Mouse (Mus musculus) erythroblast, embryonic 14.5 days (primary cell): ENCODE data around the gene Sft2d2. TPM values are rescaled to one million over a fixed set of nuclear protein-coding genes. Genes with fewer than 3 reads are reported as not detected.

ENCODE experiments used
- H3K27me3 ChIP-seq: 2 replicates; pipeline ENCODE4 v1.6.1; 2012; ENCODE audit warnings: inconsistent platforms; ENCODE audit not compliant: control insufficient read depth
- H3K36me3 ChIP-seq: 2 replicates; pipeline ENCODE4 v1.6.1; 2012; ENCODE audit warnings: mild to moderate bottlenecking, inconsistent platforms; ENCODE audit not compliant: control insufficient read depth
- H3K4me1 ChIP-seq: 2 replicates; pipeline ENCODE4 v1.6.1; 2012; ENCODE audit warnings: inconsistent platforms; ENCODE audit not compliant: control insufficient read depth
- H3K4me3 ChIP-seq: replicated peaks from 2 replicates; pipeline ENCODE3; 2012; ENCODE audit warnings: moderate library complexity, mild to moderate bottlenecking, inconsistent platforms
- H3K9me3 ChIP-seq: 2 replicates; pipeline ENCODE4 v1.6.1; 2012; ENCODE audit warnings: low read length, inconsistent platforms, mixed read lengths; ENCODE audit not compliant: control insufficient read depth
- GATA1 ChIP-seq: IDR thresholded peaks from 2 replicates; pipeline ENCODE4 v1.6.1; 2012; ENCODE audit warnings: low read length, inconsistent platforms, mixed read lengths
- TAL1 ChIP-seq: IDR thresholded peaks from 3 replicates; pipeline ENCODE4 v1.6.1; 2012; ENCODE audit warnings: low read length, inconsistent platforms, mixed read lengths
- polyA plus RNA-seq: library from polyadenylated mRNA; stranded (reverse); fragments of >175 nt; gene quantifications from 2 replicates; pipeline ENCODE4 v1.2.3, GENCODE M21; 2012

Gene Sft2d2
- polyA plus RNA-seq, 1 experiment = 0.13 TPM

GRCm38 (mm10) chr1:165184178-165184577 is 10.1 kb downstream of the Sft2d2 start:
- H3K4me1 ChIP-seq = peaks cover 10% of the 10 kb centered on the region
- no peak for TF ChIP-seq TAL1
- TF ChIP-seq GATA1 = no peak
- no peaks in the 10 kb centered on the region for H3K9me3 ChIP-seq
- no peak overlapping the region for H3K4me3 ChIP-seq
- H3K36me3 ChIP-seq = peaks cover 46% of the 10 kb centered on the region
- no peaks in the 10 kb centered on the region for H3K27me3 ChIP-seq

GRCm38 (mm10) chr1:165183400-165183799 is 10.8 kb downstream of the Sft2d2 start:
- no peak for TF ChIP-seq GATA1
- no peak for TF ChIP-seq TAL1
- Histone ChIP-seq H3K4me1 (peaks cover 5% of the 10 kb centered on the region), H3K36me3 (peaks cover 52% of the 10 kb centered on the region), H3K4me3 (no peak overlapping the region), H3K27me3 (no peaks in the 10 kb centered on the region), H3K9me3 (no peaks in the 10 kb centered on the region)

- Histone ChIP-seq H3K27me3 (no peaks in the 10 kb centered on the region), H3K4me3 (no peak overlapping the region), H3K36me3 (peaks cover 44% of the 10 kb centered on the region), H3K4me1 (no peaks in the 10 kb centered on the region), H3K9me3 (no peaks in the 10 kb centered on the region)
- TF ChIP-seq TAL1 = no peak
- no peak for TF ChIP-seq GATA1
Observed at GRCm38 (mm10) chr1:165179321-165179720, 14.9 kb downstream of the Sft2d2 start.

GRCm38 (mm10) chr1:165178075-165178474 is 16.2 kb downstream of the Sft2d2 start:
- no peaks in the 10 kb centered on the region for H3K27me3 ChIP-seq
- peaks cover 36% of the 10 kb centered on the region for H3K36me3 ChIP-seq
- TF ChIP-seq GATA1 = no peak

GRCm38 (mm10) chr1:165174059-165174616 is 20.1 kb downstream of the Sft2d2 start:
- TF ChIP-seq TAL1 (no peak), GATA1 (no peak)
- H3K27me3 ChIP-seq = peaks cover 2% of the 10 kb centered on the region; the same call in 1 of the 2 replicates
- H3K4me3 ChIP-seq = no peak overlapping the region
- peaks cover 5% of the 10 kb centered on the region; the same call in 1 of the 2 replicates for H3K4me1 ChIP-seq
- H3K9me3 ChIP-seq = no peaks in the 10 kb centered on the region
- peaks cover 24% of the 10 kb centered on the region for H3K36me3 ChIP-seq

More at GRCm38 (mm10) chr1:165178075-165178474, 16.2 kb downstream of the Sft2d2 start:
- H3K4me1 ChIP-seq = peaks cover 3% of the 10 kb centered on the region; the same call in 1 of the 2 replicates
- no peaks in the 10 kb centered on the region for H3K9me3 ChIP-seq
- H3K4me3 ChIP-seq = no peak overlapping the region

GRCm38 (mm10) chr1:165171277-165171676 is 23.0 kb downstream of the Sft2d2 start:
- peaks cover 2% of the 10 kb centered on the region; the same call in 1 of the 2 replicates for H3K27me3 ChIP-seq
- H3K9me3 ChIP-seq = no peaks in the 10 kb centered on the region
- no peak overlapping the region for H3K4me3 ChIP-seq
- TF ChIP-seq GATA1 (no peak), TAL1 (no peak)
- peaks cover 5% of the 10 kb centered on the region; the same call in 1 of the 2 replicates for H3K4me1 ChIP-seq
- H3K36me3 ChIP-seq = peaks cover under 1% of the 10 kb centered on the region; the same call in 1 of the 2 replicates

- H3K36me3 ChIP-seq = no peaks in the 10 kb centered on the region
- no peak overlapping the region for H3K4me3 ChIP-seq
- peaks cover 2% of the 10 kb centered on the region; the same call in 1 of the 2 replicates for H3K27me3 ChIP-seq
- H3K4me1 ChIP-seq = peaks cover 5% of the 10 kb centered on the region; the same call in 1 of the 2 replicates
- peaks cover 4% of the 10 kb centered on the region; the same call in 1 of the 2 replicates for H3K9me3 ChIP-seq
- TF ChIP-seq TAL1 (no peak), GATA1 (no peak)
Observed at GRCm38 (mm10) chr1:165170157-165170556, 24.1 kb downstream of the Sft2d2 start.

GRCm38 (mm10) chr1:165169462-165169861 is 24.8 kb downstream of the Sft2d2 start:
- H3K9me3 ChIP-seq = peaks cover 6% of the 10 kb centered on the region; the same call in 1 of the 2 replicates
- peaks cover 5% of the 10 kb centered on the region; the same call in 1 of the 2 replicates for H3K4me1 ChIP-seq
- H3K27me3 ChIP-seq = peaks cover 2% of the 10 kb centered on the region; the same call in 1 of the 2 replicates
- no peak overlapping the region for H3K4me3 ChIP-seq
- H3K36me3 ChIP-seq = no peaks in the 10 kb centered on the region
- TF ChIP-seq TAL1 = no peak
- TF ChIP-seq GATA1 = no peak

- Histone ChIP-seq H3K4me1 (no peaks in the 10 kb centered on the region), H3K27me3 (no peaks in the 10 kb centered on the region), H3K36me3 (no peaks in the 10 kb centered on the region), H3K4me3 (no peak overlapping the region), H3K9me3 (peaks cover 6% of the 10 kb centered on the region; the same call in 1 of the 2 replicates)
- no peak for TF ChIP-seq TAL1
Observed at GRCm38 (mm10) chr1:165164920-165165319, 29.3 kb downstream of the Sft2d2 start.
